Mouse (Mus musculus): ENCODE data around the gene Gm10271.

GRCm38 (mm10) chr10:116923651-116924495 lies 48.5 kb downstream of the Gm10271 start:
- no peak for TF ChIP-seq GATA1 (IDR thresholded peaks at IDR 0.05; ENCODE audit: low read length)
- TF ChIP-seq TAL1 (IDR thresholded peaks at IDR 0.05; ENCODE audit: low read length), result no peak
